Mouse (Mus musculus): ENCODE data around the gene Slc25a11. TPM values are rescaled to one million over a fixed set of nuclear protein-coding genes. Genes with fewer than 3 reads are reported as not detected.

Slc25a11 gene
- 152 TPM in 2 replicates for polyA plus RNA-seq (2016; fragmentation: Nextera tagmentation; extraction: Ambion mirVana)

DNA sequence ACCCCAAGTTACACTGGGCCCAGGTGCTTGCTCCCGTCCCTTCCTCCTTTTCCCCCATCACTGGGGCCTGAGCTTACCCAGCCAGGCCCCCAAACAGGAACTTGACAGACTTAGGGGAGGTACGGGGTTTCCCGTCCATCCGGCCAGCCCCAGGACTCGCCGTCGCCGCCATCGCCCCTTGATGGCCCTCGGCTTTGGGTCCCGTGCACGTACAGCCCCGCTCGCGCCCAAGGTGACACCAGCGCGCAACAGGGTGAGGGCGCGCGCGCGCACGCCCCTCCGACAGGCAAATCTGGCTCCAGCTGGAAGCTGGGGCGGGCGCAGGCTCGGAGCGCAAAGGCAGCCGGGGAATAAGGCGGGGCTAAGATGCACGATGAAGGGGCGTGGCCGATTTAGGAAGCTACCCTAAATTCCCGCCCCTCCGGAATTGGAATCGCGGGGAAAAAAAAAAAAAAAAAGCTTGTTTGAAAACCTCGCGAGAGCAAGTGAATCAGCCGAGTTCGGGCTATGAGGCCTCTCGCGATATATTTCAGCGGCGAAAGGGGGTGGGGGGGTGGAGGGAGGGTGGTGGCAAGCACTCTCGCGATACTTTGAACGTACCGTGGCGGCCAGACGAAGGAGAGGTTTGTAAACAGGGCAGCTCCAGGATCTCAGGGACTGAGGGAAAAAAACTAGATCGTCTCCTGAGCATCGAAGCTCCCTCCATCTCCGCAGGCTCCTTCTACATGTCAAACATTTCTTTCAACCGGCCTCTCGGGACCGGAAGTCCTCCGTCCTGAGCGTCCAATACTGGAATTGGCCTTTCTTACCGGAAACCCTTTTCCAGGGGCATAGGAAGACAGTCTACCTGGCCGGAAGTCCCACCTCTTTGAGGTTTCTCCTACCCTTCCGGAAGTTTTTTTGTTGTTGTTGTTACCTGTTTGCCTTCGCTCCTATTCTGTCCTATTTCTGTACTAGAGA is at the start of gene Slc25a11, which contains the start of gene Rnf167:
TSS of gene Slc25a11 (minus strand) at position 789 of the 960 bp plus-strand sequence.
TSS of gene Rnf167 (plus strand) at position 545 of the 960 bp plus-strand sequence.
- H3K9me3 ChIP-seq = no peaks in the 10 kb centered on the region
- peak within 1 kb of the TSS; percentile 99 for H3K4me2 ChIP-seq (replicated peaks)
- peak; percentile 86 for ATAC-seq (ENCODE audit: low FRiP score, low read depth)
- H3K4me1 ChIP-seq = peaks cover 41% of the 10 kb centered on the region
- peak within 1 kb of the TSS; percentile 86 for H3K9ac ChIP-seq
- WGBS = under 1% methylated on average over 63 of the region's 63 CpGs
- peak within 1 kb of the TSS; percentile 70 for H3K4me3 ChIP-seq
- H3K27ac ChIP-seq = peak within 1 kb of the TSS; percentile 88
- no peaks in the 10 kb centered on the region for H3K27me3 ChIP-seq (replicated peaks)
- H3K36me3 ChIP-seq = peaks cover 56% of the 10 kb centered on the region

DNA sequence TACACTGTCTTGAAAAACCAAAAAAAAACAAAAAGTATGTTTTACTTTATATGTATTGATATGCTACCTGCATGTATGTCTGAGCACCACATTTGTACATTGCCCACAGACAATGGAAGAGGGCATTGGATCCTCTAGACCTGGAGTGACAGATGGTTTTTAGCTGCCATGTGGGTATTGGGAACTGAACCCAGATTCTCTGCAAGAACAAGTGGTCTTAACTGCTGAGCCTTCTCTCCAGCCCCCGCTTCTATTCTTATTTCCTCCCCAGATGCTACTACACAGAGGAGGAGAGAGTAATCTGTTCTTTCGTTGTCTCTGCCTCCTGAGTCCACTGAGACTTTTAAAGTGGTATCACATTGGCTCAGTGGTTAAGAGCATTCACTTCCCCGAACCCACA is 46.2 kb upstream of the Slc25a11 start:
- Histone ChIP-seq H3K27ac (no peak overlapping the region), H3K4me1 (peaks cover 5% of the 10 kb centered on the region), H3K27me3 (replicated peaks) (no peaks in the 10 kb centered on the region), H3K36me3 (no peaks in the 10 kb centered on the region), H3K4me2 (replicated peaks) (no peak overlapping the region), H3K9ac (no peak overlapping the region), H3K9me3 (no peaks in the 10 kb centered on the region), H3K4me3 (no peak overlapping the region)
- 72% methylated on average over 3 of the region's 3 CpGs for WGBS
- ATAC-seq (ENCODE audit: low FRiP score, low read depth) = no peak

DNA sequence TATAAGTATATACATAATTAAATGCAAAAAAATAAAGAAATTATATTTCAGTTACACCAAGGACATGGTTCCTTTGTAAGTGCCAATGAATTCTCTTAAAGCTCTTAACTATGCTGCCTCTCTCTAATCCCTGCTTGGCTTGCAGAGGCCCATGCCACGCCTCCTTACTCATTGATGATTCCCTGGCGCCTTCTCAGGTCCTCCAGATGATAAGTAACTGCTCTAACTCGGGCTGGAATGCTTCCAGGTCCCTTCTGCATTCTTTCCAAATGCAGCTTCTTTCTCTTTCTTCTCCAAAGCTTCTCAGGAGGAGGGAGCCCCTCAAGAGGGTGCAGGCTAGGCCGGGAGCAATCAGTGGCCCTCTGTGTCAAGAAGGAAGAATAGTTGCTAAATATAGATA is 42.3 kb upstream of the Slc25a11 start:
- 67% methylated on average over 4 of the region's 4 CpGs for WGBS

DNA sequence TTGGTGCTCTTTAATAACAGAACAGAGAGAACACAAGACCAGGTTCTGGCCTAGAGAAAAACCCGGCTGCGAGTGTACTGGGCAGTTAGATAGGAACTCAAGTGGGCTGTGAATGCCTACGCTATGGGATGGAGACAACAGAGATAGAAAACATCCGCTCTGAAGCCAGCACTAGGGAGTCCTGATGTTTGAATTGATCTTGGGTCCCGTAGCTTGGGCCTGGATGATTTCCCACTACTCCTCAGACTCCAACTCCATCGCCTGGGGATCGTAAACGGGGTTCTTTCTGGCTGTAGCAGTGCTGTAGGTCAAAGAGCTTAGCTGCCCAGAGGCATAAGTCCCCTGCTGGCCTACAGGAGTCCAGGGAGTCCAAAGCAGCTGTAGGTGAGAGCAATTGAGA is 41.1 kb upstream of the Slc25a11 start:
- ATAC-seq (ENCODE audit: low FRiP score, low read depth) = no peak
- H3K36me3 ChIP-seq = peaks cover 23% of the 10 kb centered on the region
- no peak overlapping the region; the same call in 1 of the 2 replicates for H3K27ac ChIP-seq
- peak overlapping the region; percentile 78 for H3K4me3 ChIP-seq
- no peaks in the 10 kb centered on the region for H3K27me3 ChIP-seq (replicated peaks)
- 9% methylated on average over 8 of the region's 8 CpGs for WGBS
- H3K9me3 ChIP-seq = no peaks in the 10 kb centered on the region
- peak overlapping the region; percentile 82 for H3K9ac ChIP-seq
- peak overlapping the region; percentile 91 for H3K4me2 ChIP-seq (replicated peaks)
- peaks cover 12% of the 10 kb centered on the region for H3K4me1 ChIP-seq

More for the DNA sequence above, 42.3 kb upstream of the Slc25a11 start:
- Histone ChIP-seq H3K4me3 (no peak overlapping the region), H3K4me2 (replicated peaks) (no peak overlapping the region), H3K9me3 (no peaks in the 10 kb centered on the region), H3K27me3 (replicated peaks) (no peaks in the 10 kb centered on the region), H3K9ac (no peak overlapping the region), H3K27ac (no peak overlapping the region), H3K4me1 (peaks cover 12% of the 10 kb centered on the region), H3K36me3 (peaks cover 11% of the 10 kb centered on the region; the same call in 1 of the 2 replicates)
- no peak for ATAC-seq (ENCODE audit: low FRiP score, low read depth)

DNA sequence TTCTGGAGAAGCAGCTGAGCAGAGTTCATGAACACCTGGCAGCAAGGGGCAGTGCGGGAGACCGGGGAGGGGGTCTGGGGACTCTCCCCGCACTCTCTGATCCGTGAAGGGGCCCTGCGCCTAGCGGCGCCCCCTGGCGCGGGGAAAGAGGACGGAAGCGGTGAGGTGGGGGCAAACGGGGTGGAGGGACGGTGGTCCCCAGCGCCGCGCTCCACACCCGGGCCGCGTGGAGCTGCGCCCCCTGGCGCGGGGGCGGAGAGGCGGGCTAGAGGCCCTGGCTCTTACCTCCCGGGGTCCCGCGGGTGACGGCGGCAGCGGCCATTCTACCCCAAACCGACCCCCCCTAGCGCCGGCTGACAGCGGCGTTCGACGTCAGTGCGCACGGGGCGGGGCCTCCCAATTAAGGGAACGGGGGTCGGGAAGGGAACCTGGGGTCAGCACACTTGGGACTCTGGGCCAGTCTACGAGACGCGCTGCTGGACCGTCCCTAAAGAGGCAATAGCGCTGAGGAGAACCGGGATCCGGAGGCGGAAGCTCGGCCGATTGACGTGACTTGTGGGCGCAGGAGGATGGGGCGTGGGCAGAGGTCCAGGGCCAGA is 40.4 kb upstream of the Slc25a11 start, which contains the start of gene Camta2:
TSS of gene Camta2 (minus strand) at position 505 of the 599 bp plus-strand sequence.
- peak within 1 kb of the TSS; percentile 91 for H3K4me2 ChIP-seq (replicated peaks)
- peaks cover 28% of the 10 kb centered on the region for H3K36me3 ChIP-seq
- no peaks in the 10 kb centered on the region for H3K27me3 ChIP-seq (replicated peaks)
- peaks cover 13% of the 10 kb centered on the region for H3K4me1 ChIP-seq
- WGBS = under 1% methylated on average over 55 of the region's 55 CpGs
- H3K9me3 ChIP-seq = no peaks in the 10 kb centered on the region
- H3K27ac ChIP-seq = peak within 1 kb of the TSS; percentile 55; the same call in 1 of the 2 replicates
- peak within 1 kb of the TSS; percentile 78 for H3K4me3 ChIP-seq
- peak; percentile 86 for ATAC-seq (ENCODE audit: low FRiP score, low read depth)
- H3K9ac ChIP-seq = peak within 1 kb of the TSS; percentile 82

DNA sequence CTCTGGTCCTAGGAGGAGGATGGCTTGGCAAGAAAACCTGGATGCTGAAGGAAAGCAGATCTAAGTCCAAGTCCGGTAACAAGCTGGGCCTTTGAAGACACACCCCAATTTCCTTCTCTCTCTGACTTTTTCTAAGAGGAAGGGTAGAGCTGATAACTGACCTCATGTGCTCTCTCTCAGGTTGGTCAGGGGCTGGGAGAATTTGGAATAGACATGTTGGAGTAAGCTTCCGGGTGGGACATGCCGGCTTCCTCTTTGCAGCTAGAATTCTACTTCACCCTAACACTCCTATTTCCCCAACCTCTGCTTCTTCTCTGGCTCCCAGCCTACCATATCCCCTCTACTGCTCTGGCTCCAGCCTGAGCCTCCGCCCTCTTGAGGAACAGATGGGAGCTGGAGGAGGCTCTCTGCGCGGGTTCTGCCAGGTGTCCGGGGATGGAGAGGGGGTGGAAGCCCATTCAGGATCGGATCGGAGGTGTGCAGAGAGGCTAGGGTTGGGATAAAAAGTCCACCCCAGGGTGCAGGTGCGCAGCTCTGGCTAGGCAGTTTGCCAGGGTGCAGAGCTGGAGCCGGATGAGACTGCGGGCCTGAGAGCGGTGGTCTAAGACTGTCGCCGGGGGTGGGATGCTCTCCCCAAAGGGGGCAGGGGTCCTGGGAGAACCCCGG is 39.8 kb upstream of the Slc25a11 start:
- Histone ChIP-seq H3K4me3 (peak overlapping the region; percentile 78), H3K9me3 (no peaks in the 10 kb centered on the region), H3K27ac (peak overlapping the region; percentile 55; the same call in 1 of the 2 replicates), H3K4me2 (replicated peaks) (peak overlapping the region; percentile 91), H3K36me3 (peaks cover 34% of the 10 kb centered on the region), H3K4me1 (peaks cover 20% of the 10 kb centered on the region), H3K9ac (peak overlapping the region; percentile 82), H3K27me3 (replicated peaks) (no peaks in the 10 kb centered on the region)
- WGBS = 4% methylated on average over 16 of the region's 16 CpGs
- ATAC-seq (ENCODE audit: low FRiP score, low read depth) = peak; percentile 69

DNA sequence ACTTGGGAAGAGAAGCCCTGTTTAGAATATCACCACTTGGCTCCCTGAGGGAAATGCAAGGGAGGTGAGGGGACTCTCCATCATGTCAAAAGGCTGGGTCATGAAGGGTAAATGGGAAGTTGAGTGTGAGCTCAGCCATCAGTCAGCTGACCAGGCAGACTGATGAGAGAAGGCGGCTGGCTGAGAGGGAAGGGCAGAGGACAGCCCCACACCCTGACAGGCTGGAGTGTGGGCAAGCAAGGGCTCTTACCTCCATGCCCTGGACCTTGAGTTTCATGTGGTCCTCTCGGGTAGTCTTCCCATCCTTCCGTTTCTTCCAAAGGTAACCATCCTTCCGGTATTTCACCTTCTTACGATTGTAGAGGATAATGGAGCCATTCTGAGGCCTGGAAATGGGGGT is 36.4 kb upstream of the Slc25a11 start:
- peaks cover 20% of the 10 kb centered on the region for H3K4me1 ChIP-seq
- no peak overlapping the region for H3K27ac ChIP-seq
- ATAC-seq (ENCODE audit: low FRiP score, low read depth) = no peak
- H3K4me3 ChIP-seq = no peak overlapping the region; the same call in 1 of the 2 replicates
- 94% methylated on average over 5 of the region's 5 CpGs for WGBS
- no peaks in the 10 kb centered on the region for H3K27me3 ChIP-seq (replicated peaks)
- peaks cover 48% of the 10 kb centered on the region for H3K36me3 ChIP-seq
- no peak overlapping the region for H3K4me2 ChIP-seq (replicated peaks)
- H3K9ac ChIP-seq = no peak overlapping the region
- H3K9me3 ChIP-seq = no peaks in the 10 kb centered on the region

DNA sequence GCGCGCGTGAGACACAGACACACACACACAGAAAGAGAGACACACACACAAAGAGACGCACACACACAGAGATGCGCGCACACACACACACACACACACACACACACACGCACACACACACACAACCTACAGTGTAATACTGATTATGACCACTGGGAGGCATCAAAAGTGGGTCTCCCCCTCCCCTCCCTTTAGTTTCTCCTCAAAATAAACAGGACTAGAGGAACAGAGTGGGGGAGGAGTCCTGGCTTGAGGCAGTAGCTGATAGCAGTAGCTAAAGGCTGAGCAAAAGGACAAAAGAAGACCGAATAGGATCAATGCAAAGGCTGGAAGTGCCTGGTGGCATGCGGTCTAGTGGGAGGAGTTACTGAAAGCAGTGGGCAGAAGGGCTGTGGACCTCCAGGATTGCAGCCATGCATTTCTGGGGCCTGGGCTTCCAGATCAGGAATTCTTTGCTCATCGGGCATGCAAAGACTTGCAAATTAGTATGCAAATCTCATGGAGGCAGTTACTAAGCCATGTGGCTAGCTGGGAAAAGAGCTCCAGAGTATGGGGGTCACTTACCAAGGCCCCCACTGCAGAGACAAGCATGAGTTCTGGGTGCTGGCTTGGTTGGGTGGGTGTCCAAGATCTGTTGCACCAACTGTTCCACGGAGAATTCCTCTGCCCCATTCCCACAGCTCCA is 34.8 kb upstream of the Slc25a11 start:
- H3K36me3 ChIP-seq = peaks cover 51% of the 10 kb centered on the region
- 0 out of 2 replicates have a peak overlapping the region, but pooled peaks have one; percentile 14 for H3K4me2 ChIP-seq (replicated peaks)
- 0 out of 2 replicates have a peak overlapping the region, but pooled peaks have one; percentile 18 for H3K9ac ChIP-seq
- no peak overlapping the region for H3K27ac ChIP-seq
- ATAC-seq (ENCODE audit: low FRiP score, low read depth) = peak; percentile 78
- no peak overlapping the region for H3K4me3 ChIP-seq
- no peaks in the 10 kb centered on the region for H3K27me3 ChIP-seq (replicated peaks)
- H3K9me3 ChIP-seq = no peaks in the 10 kb centered on the region
- H3K4me1 ChIP-seq = peaks cover 13% of the 10 kb centered on the region
- WGBS = 23% methylated on average over 11 of the region's 11 CpGs

DNA sequence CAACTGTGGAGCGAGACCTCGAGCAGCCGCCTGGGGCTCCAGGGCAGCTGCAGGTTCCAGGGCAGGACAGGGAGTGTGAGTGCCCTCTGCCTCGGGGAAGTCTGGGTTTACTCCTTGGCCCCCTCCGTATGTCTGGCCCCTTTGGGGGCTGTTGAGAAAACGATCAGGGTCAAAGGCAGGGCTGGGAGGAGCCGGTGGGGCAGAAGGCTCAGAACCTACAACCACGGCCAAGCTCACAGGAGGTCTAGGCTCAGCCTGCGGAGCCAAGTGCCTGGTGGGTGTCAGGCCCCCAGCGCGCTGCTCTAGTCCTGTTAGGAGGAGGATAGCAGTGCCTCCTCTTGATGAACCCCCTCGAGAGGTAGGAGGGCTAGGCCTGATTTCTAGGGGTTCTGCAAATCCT is 33.9 kb upstream of the Slc25a11 start:
- no peak overlapping the region for H3K27ac ChIP-seq
- H3K9me3 ChIP-seq = no peaks in the 10 kb centered on the region
- no peak overlapping the region for H3K9ac ChIP-seq
- no peak for ATAC-seq (ENCODE audit: low FRiP score, low read depth)
- H3K36me3 ChIP-seq = peaks cover 55% of the 10 kb centered on the region
- H3K4me3 ChIP-seq = no peak overlapping the region
- no peak overlapping the region for H3K4me2 ChIP-seq (replicated peaks)
- no peaks in the 10 kb centered on the region for H3K27me3 ChIP-seq (replicated peaks)
- peaks cover 11% of the 10 kb centered on the region for H3K4me1 ChIP-seq
- 61% methylated on average over 12 of the region's 12 CpGs for WGBS

DNA sequence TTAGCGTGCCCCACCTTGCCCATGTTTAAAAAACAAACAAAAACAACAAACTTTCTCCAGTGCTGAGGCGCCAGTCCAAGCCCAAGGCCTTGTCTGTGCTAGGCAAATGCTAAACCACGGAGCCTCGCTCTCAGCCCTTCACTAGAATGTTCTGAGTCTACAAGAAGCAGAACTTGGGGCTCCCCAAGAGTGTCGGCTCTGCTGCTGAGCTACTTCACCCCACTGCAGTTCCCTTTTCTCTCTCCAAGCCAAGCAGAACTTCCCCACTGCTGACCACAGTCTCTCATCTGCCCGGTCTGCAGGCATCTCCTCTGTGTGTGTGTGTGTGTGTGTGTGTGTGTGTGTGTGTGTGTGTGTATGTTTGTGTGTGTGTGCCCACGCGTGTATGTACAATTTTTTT is 32.6 kb upstream of the Slc25a11 start:
- Histone ChIP-seq H3K4me1 (peaks cover 11% of the 10 kb centered on the region), H3K4me3 (no peak overlapping the region), H3K27ac (no peak overlapping the region), H3K9me3 (no peaks in the 10 kb centered on the region), H3K36me3 (peaks cover 58% of the 10 kb centered on the region), H3K4me2 (replicated peaks) (no peak overlapping the region), H3K9ac (no peak overlapping the region), H3K27me3 (replicated peaks) (no peaks in the 10 kb centered on the region)
- WGBS = 94% methylated on average over 8 of the region's 8 CpGs
- no peak for ATAC-seq (ENCODE audit: low FRiP score, low read depth)

DNA sequence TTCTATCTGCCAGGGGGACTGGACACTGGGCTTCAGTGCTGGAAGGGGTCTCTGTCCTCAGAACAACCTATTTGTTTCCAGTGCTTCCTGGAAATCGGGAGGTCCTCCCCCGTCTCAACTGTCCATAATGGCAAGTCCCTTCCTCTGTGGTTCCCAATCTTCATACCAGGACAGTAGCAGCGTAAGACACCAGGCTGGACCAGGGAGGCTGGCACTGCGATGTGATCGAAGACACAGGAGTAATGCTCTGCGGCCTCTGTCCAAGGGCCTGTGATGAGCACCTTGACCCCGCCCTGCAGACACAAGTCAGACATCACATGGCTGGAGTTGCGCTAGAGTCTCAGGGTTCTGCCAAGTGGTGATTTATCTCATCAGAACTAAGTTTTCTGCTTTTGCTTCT is 32.1 kb upstream of the Slc25a11 start:
- no peak for ATAC-seq (ENCODE audit: low FRiP score, low read depth)
- Histone ChIP-seq H3K27me3 (replicated peaks) (no peaks in the 10 kb centered on the region), H3K4me3 (no peak overlapping the region), H3K4me1 (peaks cover 11% of the 10 kb centered on the region), H3K9ac (no peak overlapping the region), H3K27ac (no peak overlapping the region), H3K4me2 (replicated peaks) (no peak overlapping the region), H3K36me3 (peaks cover 57% of the 10 kb centered on the region), H3K9me3 (no peaks in the 10 kb centered on the region)
- WGBS = 96% methylated on average over 8 of the region's 8 CpGs

Data from neural tube, embryonic 12.5 days (tissue).